Mouse (Mus musculus) hindbrain, postnatal 0 days (tissue): Measurements from ENCODE around the gene Cept1. TPM values are rescaled to one million over a fixed set of nuclear protein-coding genes. Genes with fewer than 3 reads are reported as not detected.

ENCODE experiments used
- ATAC-seq: fragments of 200-750 bp; cut with Nextera tagmentation; 2 replicates; pipeline ENCODE4 v1.8.0; 2017; ENCODE audit warnings: mild to moderate bottlenecking, moderate TSS enrichment, moderate library complexity
- DNase-seq: peaks from one replicate; pipeline ENCODE4 v3.0.0-alpha.2; 2015; ENCODE audit warnings: low spot score
- H3K27ac ChIP-seq: fragments of 300-500 bp; sonication (generic); 2 replicates; pipeline ENCODE4 v1.5.1; 2014; ENCODE audit warnings: mild to moderate bottlenecking
- H3K27me3 ChIP-seq: fragments of 300-500 bp; sonication (generic); 2 replicates; pipeline ENCODE4 v1.6.1; 2014; ENCODE audit warnings: low read length, mixed read lengths; ENCODE audit not compliant: insufficient read depth
- H3K36me3 ChIP-seq: fragments of 300-500 bp; sonication (generic); 2 replicates; pipeline ENCODE4 v1.6.1; 2014; ENCODE audit warnings: low read length, mixed read lengths; ENCODE audit not compliant: insufficient read depth
- H3K4me1 ChIP-seq: fragments of 300-500 bp; sonication (generic); 2 replicates; pipeline ENCODE4 v1.6.1; 2014; ENCODE audit warnings: antibody characterized with exemption, low read length, mixed read lengths; ENCODE audit not compliant: insufficient read depth
- H3K4me2 ChIP-seq: fragments of 300-500 bp; sonication (generic); 2 replicates; pipeline ENCODE4 v1.6.1; 2014; ENCODE audit warnings: low read depth, mild to moderate bottlenecking, low read length, moderate library complexity, mixed read lengths
- H3K4me3 ChIP-seq: fragments of 300-500 bp; sonication (generic); 2 replicates; pipeline ENCODE4 v1.5.1; 2014; ENCODE audit warnings: low read length
- H3K9ac ChIP-seq: fragments of 300-500 bp; sonication (generic); replicated peaks from 2 replicates; pipeline ENCODE4 v1.6.1; 2014; ENCODE audit warnings: mild to moderate bottlenecking, low read length, moderate library complexity, mixed read lengths
- H3K9me3 ChIP-seq: fragments of 300-500 bp; sonication (generic); 2 replicates; pipeline ENCODE4 v1.6.1; 2016; ENCODE audit warnings: low read length, mixed read lengths
- CTCF ChIP-seq: IDR thresholded peaks from 2 replicates; pipeline ENCODE4 v1.5.1; 2016; ENCODE audit warnings: antibody characterized with exemption, control low read depth, low read depth
- WGBS: fragments of 180-500 bp; shearing (Covaris S2); extraction: QIAGEN DNeasy Blood & Tissue Kit; methylation state at CpG from one replicate; pipeline ENCODE4 v1.1.7; 2014; 5-methylcytosine and 5-hydroxymethylcytosine counted together
- polyA plus RNA-seq: library from polyadenylated mRNA; unstranded; fragments of >200 nt; fragmentation: Nextera tagmentation; extraction: Ambion mirVana; gene quantifications from 2 replicates; pipeline ENCODE4 v1.2.1, GENCODE M21; 2015
- total RNA-seq: library from RNA; depleted of rRNA; stranded (reverse); fragments of >200 nt; gene quantifications from 2 replicates; pipeline ENCODE4 v1.2.3, GENCODE M21; 2014

Cept1 gene
- total and polyA plus RNA-seq, 2 experiments from 2014 or later, result 32.5 to 36.0 TPM

GRCm38 (mm10) chr3:106522730-106523129 lies 24.9 kb downstream of the Cept1 start:
- H3K9me3 ChIP-seq, result no peaks in the 10 kb centered on the region
- no peaks in the 10 kb centered on the region for H3K36me3 ChIP-seq
- H3K9ac ChIP-seq, result no peak overlapping the region
- no peak for ATAC-seq
- no peak overlapping the region for H3K4me3 ChIP-seq
- H3K27ac ChIP-seq, result no peak overlapping the region
- 98% methylated on average over 1 of the region's 1 CpGs for WGBS
- DNase-seq, result no peak
- TF ChIP-seq CTCF, result no peak
- H3K27me3 ChIP-seq, result no peaks in the 10 kb centered on the region
- H3K4me1 ChIP-seq, result no peaks in the 10 kb centered on the region
- H3K4me2 ChIP-seq, result no peak overlapping the region

- H3K36me3 ChIP-seq, result no peaks in the 10 kb centered on the region
- H3K4me3 ChIP-seq, result no peak overlapping the region
- no peak overlapping the region for H3K27ac ChIP-seq
- H3K4me2 ChIP-seq, result no peak overlapping the region
- ATAC-seq (no peak), DNase-seq (no peak)
- TF ChIP-seq CTCF, result no peak
- H3K27me3 ChIP-seq, result no peaks in the 10 kb centered on the region
- 94% methylated on average over 6 of the region's 6 CpGs for WGBS
- H3K4me1 ChIP-seq, result no peaks in the 10 kb centered on the region
- H3K9ac ChIP-seq, result no peak overlapping the region
- no peaks in the 10 kb centered on the region for H3K9me3 ChIP-seq
These were observed 32.6 kb downstream of the Cept1 start for GRCm38 (mm10) chr3:106515016-106515415.

GRCm38 (mm10) chr3:106510669-106511068 lies 36.9 kb downstream of the Cept1 start:
- H3K27me3 ChIP-seq, result no peaks in the 10 kb centered on the region
- WGBS, result 81% methylated on average over 1 of the region's 1 CpGs
- DNase-seq, result no peak
- H3K4me1 ChIP-seq, result no peaks in the 10 kb centered on the region
- H3K9ac ChIP-seq, result no peak overlapping the region
- H3K27ac ChIP-seq, result no peak overlapping the region
- TF ChIP-seq CTCF, result no peak
- H3K9me3 ChIP-seq, result no peaks in the 10 kb centered on the region
- H3K4me3 ChIP-seq, result no peak overlapping the region
- ATAC-seq, result no peak
- H3K36me3 ChIP-seq, result no peaks in the 10 kb centered on the region
- H3K4me2 ChIP-seq, result no peak overlapping the region

GRCm38 (mm10) chr3:106502892-106503291 lies 44.7 kb downstream of the Cept1 start:
- Histone ChIP-seq H3K4me1 (no peaks in the 10 kb centered on the region), H3K27ac (no peak overlapping the region), H3K9ac (no peak overlapping the region), H3K9me3 (no peaks in the 10 kb centered on the region), H3K36me3 (peaks cover 19% of the 10 kb centered on the region; the same call in 1 of the 2 replicates), H3K4me2 (no peak overlapping the region), H3K4me3 (no peak overlapping the region), H3K27me3 (no peaks in the 10 kb centered on the region)
- 94% methylated on average over 2 of the region's 2 CpGs for WGBS
- ATAC-seq (no peak), DNase-seq (no peak)
- no peak for TF ChIP-seq CTCF

- no peak overlapping the region for H3K27ac ChIP-seq
- no peak overlapping the region for H3K4me3 ChIP-seq
- no peaks in the 10 kb centered on the region for H3K9me3 ChIP-seq
- no peak overlapping the region for H3K4me2 ChIP-seq
- DNase-seq (no peak), ATAC-seq (no peak)
- no peaks in the 10 kb centered on the region for H3K4me1 ChIP-seq
- WGBS, result 91% methylated on average over 2 of the region's 2 CpGs
- no peaks in the 10 kb centered on the region for H3K27me3 ChIP-seq
- H3K36me3 ChIP-seq, result peaks cover 19% of the 10 kb centered on the region; the same call in 1 of the 2 replicates
- no peak overlapping the region for H3K9ac ChIP-seq
- TF ChIP-seq CTCF, result no peak
These were observed 47.1 kb downstream of the Cept1 start for GRCm38 (mm10) chr3:106500510-106500909.

GRCm38 (mm10) chr3:106496996-106497395 lies 50.6 kb downstream of the Cept1 start:
- ATAC-seq (no peak), DNase-seq (no peak)
- whole genome bisulfite sequencing, result 67% methylated on average over 3 of the region's 3 CpGs
- H3K9ac ChIP-seq, result no peak overlapping the region
- no peak overlapping the region for H3K4me3 ChIP-seq
- no peaks in the 10 kb centered on the region for H3K27me3 ChIP-seq
- H3K4me2 ChIP-seq, result no peak overlapping the region
- no peaks in the 10 kb centered on the region for H3K9me3 ChIP-seq
- H3K27ac ChIP-seq, result no peak overlapping the region
- no peak for TF ChIP-seq CTCF
- H3K4me1 ChIP-seq, result no peaks in the 10 kb centered on the region
- H3K36me3 ChIP-seq, result peaks cover 4% of the 10 kb centered on the region; the same call in 1 of the 2 replicates

GRCm38 (mm10) chr3:106496045-106496721 lies 51.4 kb downstream of the Cept1 start:
- Histone ChIP-seq H3K27ac (no peak overlapping the region), H3K4me2 (no peak overlapping the region), H3K4me3 (no peak overlapping the region), H3K36me3 (peaks cover 3% of the 10 kb centered on the region; the same call in 1 of the 2 replicates), H3K27me3 (no peaks in the 10 kb centered on the region), H3K9me3 (no peaks in the 10 kb centered on the region), H3K9ac (no peak overlapping the region), H3K4me1 (no peaks in the 10 kb centered on the region)
- no peak for TF ChIP-seq CTCF
- ATAC-seq, result no peak
- no peak for DNase-seq
- 79% methylated on average over 4 of the region's 4 CpGs for WGBS
